Mouse (Mus musculus): ENCODE measurements at regions not wholly inside any gene's neighbourhood (a gene's known extent, or its start where the extent isn't known, plus 50 kb on each side); places are given as distances from the start of the nearest gene placed in this dataset.

DNA sequence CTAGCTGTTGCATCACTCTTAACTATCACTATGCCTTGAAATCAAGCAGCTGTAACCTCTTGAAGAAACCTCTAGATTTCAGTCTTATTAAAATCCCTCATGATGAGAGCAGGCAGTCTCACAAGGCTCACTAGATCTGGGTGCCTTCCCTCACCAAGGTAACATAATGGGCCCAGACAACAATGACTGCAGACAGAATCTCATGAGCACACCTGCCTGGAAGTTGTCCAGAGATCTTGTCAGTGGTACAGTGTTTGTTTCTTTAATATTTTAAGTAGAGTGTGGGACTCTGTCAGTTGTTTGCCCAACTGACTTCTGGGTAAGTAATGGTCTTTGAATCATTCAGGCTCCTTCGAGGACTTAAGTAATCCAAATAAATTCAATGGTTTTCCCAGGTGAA is 177.1 kb upstream of the Gm11146 start:
- Histone ChIP-seq H3K27me3 (ENCODE audit: insufficient read depth, low read length) (no peaks in the 10 kb centered on the region), H3K9me3 (ENCODE audit: low read length) (no peaks in the 10 kb centered on the region), H3K4me3 (replicated peaks; ENCODE audit: low read length) (no peak overlapping the region), H3K4me1 (replicated peaks; ENCODE audit: low read depth, low read length) (no peaks in the 10 kb centered on the region), H3K36me3 (ENCODE audit: insufficient read depth, low read length) (no peaks in the 10 kb centered on the region)
- TF ChIP-seq CTCF (conservative IDR thresholded peaks at IDR 0.05; ENCODE audit: low read length) (no peak), POU5F1 (IDR thresholded peaks at IDR 0.05; ENCODE audit: borderline replicate concordance, low read length) (no peak), NANOG (IDR thresholded peaks at IDR 0.05; ENCODE audit: borderline replicate concordance, low read length) (no peak)

DNA sequence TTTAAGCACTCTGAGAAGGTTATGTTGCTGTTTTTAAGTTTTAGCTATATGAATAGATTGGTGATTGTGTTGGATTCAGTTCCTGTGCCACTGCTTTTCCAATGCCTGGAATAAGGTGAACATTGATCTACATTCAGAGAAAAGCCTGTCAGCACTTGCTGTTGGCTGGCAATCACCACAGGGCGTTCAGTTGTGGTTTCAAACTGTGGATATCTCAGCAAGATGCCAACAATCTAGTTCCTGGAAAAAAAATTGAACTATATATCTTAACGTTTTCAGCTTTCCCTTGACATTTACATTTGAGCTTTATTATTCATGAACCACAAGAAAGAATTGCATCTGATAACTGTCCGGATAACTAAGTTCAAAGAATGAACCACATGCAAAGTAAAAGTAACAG is 170.2 kb upstream of the Gm11146 start:
- Histone ChIP-seq H3K27me3 (ENCODE audit: insufficient read depth, low read length) (no peaks in the 10 kb centered on the region), H3K36me3 (ENCODE audit: insufficient read depth, low read length) (no peaks in the 10 kb centered on the region), H3K9me3 (ENCODE audit: low read length) (no peaks in the 10 kb centered on the region), H3K4me3 (replicated peaks; ENCODE audit: low read length) (no peak overlapping the region), H3K4me1 (replicated peaks; ENCODE audit: low read depth, low read length) (no peaks in the 10 kb centered on the region)
- TF ChIP-seq POU5F1 (IDR thresholded peaks at IDR 0.05; ENCODE audit: borderline replicate concordance, low read length) (no peak), CTCF (conservative IDR thresholded peaks at IDR 0.05; ENCODE audit: low read length) (no peak), NANOG (IDR thresholded peaks at IDR 0.05; ENCODE audit: borderline replicate concordance, low read length) (no peak)

- H3K9me3 ChIP-seq (ENCODE audit: low read length) = no peaks in the 10 kb centered on the region
- no peaks in the 10 kb centered on the region for H3K36me3 ChIP-seq (ENCODE audit: insufficient read depth, low read length)
- no peak overlapping the region for H3K4me3 ChIP-seq (replicated peaks; ENCODE audit: low read length)
- no peaks in the 10 kb centered on the region for H3K27me3 ChIP-seq (ENCODE audit: insufficient read depth, low read length)
- no peaks in the 10 kb centered on the region for H3K4me1 ChIP-seq (replicated peaks; ENCODE audit: low read depth, low read length)
- TF ChIP-seq POU5F1 (IDR thresholded peaks at IDR 0.05; ENCODE audit: borderline replicate concordance, low read length) (no peak), CTCF (conservative IDR thresholded peaks at IDR 0.05; ENCODE audit: low read length) (no peak), NANOG (IDR thresholded peaks at IDR 0.05; ENCODE audit: borderline replicate concordance, low read length) (no peak)
Observed at GRCm38 (mm10) chr16:77760926-77761347, 159.0 kb upstream of the Gm11146 start.

DNA sequence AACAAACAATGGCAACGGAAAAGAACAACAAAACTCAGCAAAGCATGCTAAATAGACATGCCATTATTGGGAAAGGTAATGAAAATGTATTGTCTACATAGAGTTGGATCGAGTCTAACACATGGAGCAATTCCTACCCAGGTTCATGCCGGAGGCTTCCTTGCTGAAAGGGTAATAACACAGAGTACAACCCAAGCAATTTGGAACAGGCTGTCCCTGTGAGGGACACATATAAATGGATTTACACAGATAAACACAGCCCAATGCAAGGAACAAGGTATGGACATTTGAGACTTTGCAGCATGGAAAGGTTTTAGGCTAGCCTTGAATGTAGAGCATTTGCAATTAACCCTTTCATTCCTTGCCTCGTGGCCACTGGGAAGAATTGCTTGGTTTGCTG is 158.6 kb upstream of the Gm11146 start:
- no peaks in the 10 kb centered on the region for H3K4me1 ChIP-seq (replicated peaks; ENCODE audit: low read depth, low read length)
- no peaks in the 10 kb centered on the region for H3K36me3 ChIP-seq (ENCODE audit: insufficient read depth, low read length)
- H3K27me3 ChIP-seq (ENCODE audit: insufficient read depth, low read length) = no peaks in the 10 kb centered on the region
- H3K4me3 ChIP-seq (replicated peaks; ENCODE audit: low read length) = no peak overlapping the region
- no peak for TF ChIP-seq CTCF (conservative IDR thresholded peaks at IDR 0.05; ENCODE audit: low read length)
- TF ChIP-seq NANOG (IDR thresholded peaks at IDR 0.05; ENCODE audit: borderline replicate concordance, low read length) = no peak
- no peaks in the 10 kb centered on the region for H3K9me3 ChIP-seq (ENCODE audit: low read length)

GRCm38 (mm10) chr16:77759997-77760396 is 158.1 kb upstream of the Gm11146 start:
- Histone ChIP-seq H3K27me3 (ENCODE audit: insufficient read depth, low read length) (no peaks in the 10 kb centered on the region), H3K4me1 (replicated peaks; ENCODE audit: low read depth, low read length) (no peaks in the 10 kb centered on the region), H3K36me3 (ENCODE audit: insufficient read depth, low read length) (no peaks in the 10 kb centered on the region), H3K9me3 (ENCODE audit: low read length) (no peaks in the 10 kb centered on the region), H3K4me3 (replicated peaks; ENCODE audit: low read length) (no peak overlapping the region)
- TF ChIP-seq CTCF (conservative IDR thresholded peaks at IDR 0.05; ENCODE audit: low read length) = no peak
- no peak for TF ChIP-seq POU5F1 (IDR thresholded peaks at IDR 0.05; ENCODE audit: borderline replicate concordance, low read length)
- no peak for TF ChIP-seq NANOG (IDR thresholded peaks at IDR 0.05; ENCODE audit: borderline replicate concordance, low read length)

DNA sequence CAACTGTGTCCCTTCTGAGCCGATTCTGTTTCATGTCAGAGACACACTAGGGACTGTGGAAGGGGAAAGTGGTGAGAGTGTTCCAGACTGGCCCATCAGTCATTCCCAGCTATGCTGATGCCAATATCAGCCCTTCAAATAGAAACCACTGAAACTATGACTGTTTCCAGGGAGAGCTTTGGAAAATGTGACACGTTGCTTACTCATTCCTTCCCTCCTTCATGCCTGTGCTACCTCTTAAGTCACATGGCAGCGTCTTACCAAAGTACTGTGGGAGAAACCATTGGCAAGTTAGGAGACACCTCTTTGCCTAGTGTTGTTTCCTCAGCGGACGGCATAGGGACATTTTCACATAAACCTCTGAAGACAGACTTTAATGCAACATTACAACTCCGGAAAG is 153.0 kb upstream of the Gm11146 start:
- Histone ChIP-seq H3K36me3 (ENCODE audit: insufficient read depth, low read length) (no peaks in the 10 kb centered on the region), H3K27me3 (ENCODE audit: insufficient read depth, low read length) (no peaks in the 10 kb centered on the region), H3K9me3 (ENCODE audit: low read length) (no peaks in the 10 kb centered on the region), H3K4me1 (replicated peaks; ENCODE audit: low read depth, low read length) (no peaks in the 10 kb centered on the region), H3K4me3 (replicated peaks; ENCODE audit: low read length) (no peak overlapping the region)
- TF ChIP-seq POU5F1 (IDR thresholded peaks at IDR 0.05; ENCODE audit: borderline replicate concordance, low read length) = no peak
- no peak for TF ChIP-seq CTCF (conservative IDR thresholded peaks at IDR 0.05; ENCODE audit: low read length)

- TF ChIP-seq POU5F1 (IDR thresholded peaks at IDR 0.05; ENCODE audit: borderline replicate concordance, low read length) (no peak), NANOG (IDR thresholded peaks at IDR 0.05; ENCODE audit: borderline replicate concordance, low read length) (no peak), CTCF (conservative IDR thresholded peaks at IDR 0.05; ENCODE audit: low read length) (no peak)
- no peak overlapping the region for H3K4me3 ChIP-seq (replicated peaks; ENCODE audit: low read length)
- no peaks in the 10 kb centered on the region for H3K4me1 ChIP-seq (replicated peaks; ENCODE audit: low read depth, low read length)
- H3K27me3 ChIP-seq (ENCODE audit: insufficient read depth, low read length) = no peaks in the 10 kb centered on the region
- no peaks in the 10 kb centered on the region for H3K36me3 ChIP-seq (ENCODE audit: insufficient read depth, low read length)
- H3K9me3 ChIP-seq (ENCODE audit: low read length) = peaks cover 6% of the 10 kb centered on the region; the same call in 1 of the 2 replicates
Observed at GRCm38 (mm10) chr16:77749474-77749873, 147.6 kb upstream of the Gm11146 start.

- no peaks in the 10 kb centered on the region for H3K27me3 ChIP-seq (ENCODE audit: insufficient read depth, low read length)
- no peak overlapping the region for H3K4me3 ChIP-seq (replicated peaks; ENCODE audit: low read length)
- no peaks in the 10 kb centered on the region for H3K36me3 ChIP-seq (ENCODE audit: insufficient read depth, low read length)
- H3K4me1 ChIP-seq (replicated peaks; ENCODE audit: low read depth, low read length) = no peaks in the 10 kb centered on the region
- no peak for TF ChIP-seq POU5F1 (IDR thresholded peaks at IDR 0.05; ENCODE audit: borderline replicate concordance, low read length)
- no peak for TF ChIP-seq CTCF (conservative IDR thresholded peaks at IDR 0.05; ENCODE audit: low read length)
- TF ChIP-seq NANOG (IDR thresholded peaks at IDR 0.05; ENCODE audit: borderline replicate concordance, low read length) = no peak
- peaks cover 22% of the 10 kb centered on the region for H3K9me3 ChIP-seq (ENCODE audit: low read length)
Observed at GRCm38 (mm10) chr16:77743838-77744237, 141.9 kb upstream of the Gm11146 start.

DNA sequence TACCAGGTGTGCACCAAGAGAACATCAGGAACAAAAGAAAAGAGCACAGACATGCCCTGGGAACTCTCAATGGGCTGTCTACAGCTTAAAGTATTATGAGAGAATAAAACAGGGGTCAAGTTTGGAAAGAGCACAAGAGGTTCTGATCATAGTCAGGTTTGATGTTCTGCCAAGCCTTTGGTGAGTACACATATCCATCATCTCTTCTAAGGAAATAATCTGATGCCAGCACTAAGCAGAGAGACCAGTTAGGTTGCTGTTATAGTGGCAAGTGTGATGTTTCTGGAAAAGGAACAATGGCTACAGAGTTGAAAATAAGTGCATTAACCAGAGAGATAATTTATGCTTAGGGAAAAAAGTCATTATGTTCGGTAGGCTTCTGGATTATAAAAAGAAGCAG is 136.9 kb upstream of the Gm11146 start:
- no peak overlapping the region for H3K4me3 ChIP-seq (replicated peaks; ENCODE audit: low read length)
- TF ChIP-seq POU5F1 (IDR thresholded peaks at IDR 0.05; ENCODE audit: borderline replicate concordance, low read length) (no peak), NANOG (IDR thresholded peaks at IDR 0.05; ENCODE audit: borderline replicate concordance, low read length) (no peak), CTCF (conservative IDR thresholded peaks at IDR 0.05; ENCODE audit: low read length) (no peak)
- H3K9me3 ChIP-seq (ENCODE audit: low read length) = peaks cover 10% of the 10 kb centered on the region
- no peaks in the 10 kb centered on the region for H3K4me1 ChIP-seq (replicated peaks; ENCODE audit: low read depth, low read length)
- no peaks in the 10 kb centered on the region for H3K27me3 ChIP-seq (ENCODE audit: insufficient read depth, low read length)
- no peaks in the 10 kb centered on the region for H3K36me3 ChIP-seq (ENCODE audit: insufficient read depth, low read length)

Data from E14TG2a.4 (cell line).